ENCODE assay signal across 9 mouse cellular contexts in the genomic region with DNA sequence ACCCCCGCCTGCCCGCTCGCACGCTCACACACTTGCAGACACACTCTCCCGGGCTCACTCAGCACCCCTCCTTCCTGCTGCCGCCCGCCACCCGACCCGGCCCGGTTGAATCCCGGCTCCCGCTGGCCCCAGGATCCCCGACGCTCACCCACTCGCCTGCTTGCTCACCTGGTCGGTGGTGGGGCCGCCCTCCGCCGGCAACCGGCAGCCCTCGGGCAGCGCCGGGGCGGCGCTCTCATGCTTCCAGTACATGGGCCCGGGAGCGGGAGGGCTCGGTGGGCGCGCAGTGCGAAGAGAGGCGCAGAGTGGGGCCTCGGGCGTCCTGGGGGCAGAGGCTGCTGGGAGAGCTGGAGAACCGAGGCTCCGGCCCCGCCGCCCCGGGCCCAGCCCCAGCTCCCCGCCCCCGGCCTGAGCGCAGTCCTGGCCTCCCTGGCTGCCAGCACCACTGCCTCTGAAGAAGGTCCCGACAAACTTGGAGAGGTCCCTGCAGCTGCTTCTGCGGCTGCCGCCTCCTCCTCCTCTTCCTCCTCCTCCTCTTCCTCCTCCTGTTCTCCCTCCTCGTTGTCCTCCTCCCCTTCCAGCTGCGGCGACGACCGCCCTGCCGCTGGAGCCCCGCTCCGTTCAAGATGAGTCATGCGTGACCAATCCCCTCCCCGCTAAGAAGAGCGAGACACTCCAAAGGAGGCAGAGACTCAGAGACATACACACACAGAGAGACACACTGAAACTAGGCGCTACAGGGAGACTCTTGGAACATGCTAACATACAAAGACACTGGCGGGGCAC. TPM values are rescaled to one million over a fixed set of nuclear protein-coding genes. Genes with fewer than 3 reads are reported as not detected.
DNase-seq lines count a peak whose midpoint lies in the region; ATAC-seq and TF ChIP-seq lines count a peak whose summit lies in the region.
"Had no signal": no experiment of that assay in that cellular context is flagged by ENCODE, and none has a peak within 500 bp of the region (broad histone marks: within the 10 kb centered on the region; RNA-seq: fewer than 3 reads in every experiment).

Gene Lhx6 (minus strand): TSS at position 453 of the 786 bp plus-strand sequence.

- H3K27me3 ChIP-seq in forebrain, embryonic 16.5 days (replicated peaks; ENCODE audit: control insufficient read depth, insufficient read depth, low read length): peaks cover 57% of the 10 kb centered on the region
- peaks cover 99% of the 10 kb centered on the region for H3K27me3 ChIP-seq in midbrain, embryonic 12.5 days

- peak; percentile 34 for DNase-seq in gastrocnemius, adult 2 months
- no peak for DNase-seq in gastrocnemius, postnatal 14 days
- DNase-seq in ES-E14 (ENCODE audit: low read depth, low spot score): no peak
- peak; percentile 55 for DNase-seq in kidney, postnatal 10 days
- no peak for DNase-seq in T-cell, adult 2 months (ENCODE audit: low spot score)
- DNase-seq in cerebellum, adult 9-11 months: no peak

- H3K36me3 ChIP-seq in ES-E14 (ENCODE audit: control insufficient read depth, insufficient read depth, low read length, poor library complexity, severe bottlenecking): no peaks in the 10 kb centered on the region
- H3K36me3 ChIP-seq in forebrain, embryonic 16.5 days (ENCODE audit: control insufficient read depth, insufficient read depth): no peaks in the 10 kb centered on the region
- no peaks in the 10 kb centered on the region for H3K36me3 ChIP-seq in midbrain, embryonic 12.5 days
- H3K36me3 ChIP-seq: G1E had no signal

- in situ Hi-C loops in ES-E14 (cut with MboI; ENCODE audit: low sequenced_read_pairs in 2 of 2, unreplicated experiment in 2 of 2): no loop called here

- peak within 1 kb of the TSS; percentile 20; the same call in 1 of the 2 replicates for H3K9ac ChIP-seq in ES-E14 (ENCODE audit: insufficient read depth, low read depth, low read length, poor library complexity, severe bottlenecking)
- H3K9ac ChIP-seq in forebrain, embryonic 16.5 days (replicated peaks; ENCODE audit: low read depth, low read length): peak within 1 kb of the TSS; percentile 51
- H3K9ac ChIP-seq in midbrain, embryonic 12.5 days (replicated peaks): no peak within 1 kb of the TSS; the same call in 1 of the 2 replicates

- WGBS in forebrain, embryonic 16.5 days: under 1% methylated on average over 55 of the region's 58 CpGs
- WGBS in midbrain, embryonic 12.5 days: under 1% methylated on average over 55 of the region's 58 CpGs

- peak within 1 kb of the TSS; percentile 75 for H3K27ac ChIP-seq in gastrocnemius, adult 2 months
- H3K27ac ChIP-seq in ES-E14 (ENCODE audit: insufficient read depth, low read depth, low read length, poor library complexity, severe bottlenecking): no peak within 1 kb of the TSS
- peak within 1 kb of the TSS; percentile 87 for H3K27ac ChIP-seq in forebrain, embryonic 16.5 days (ENCODE audit: low read length)
- H3K27ac ChIP-seq in midbrain, embryonic 12.5 days (replicated peaks): no peak within 1 kb of the TSS

- H3K9me3 ChIP-seq in ES-E14 (ENCODE audit: control insufficient read depth, insufficient read depth, low read depth, low read length): no peaks in the 10 kb centered on the region
- H3K9me3 ChIP-seq in forebrain, embryonic 16.5 days (ENCODE audit: control insufficient read depth, low read length): no peaks in the 10 kb centered on the region
- no peaks in the 10 kb centered on the region for H3K9me3 ChIP-seq in midbrain, embryonic 12.5 days
- H3K9me3 ChIP-seq: G1E had no signal

- peak within 1 kb of the TSS; percentile 57 for H3K4me2 ChIP-seq in forebrain, embryonic 16.5 days (ENCODE audit: low read length)
- peak within 1 kb of the TSS; percentile 78 for H3K4me2 ChIP-seq in midbrain, embryonic 12.5 days (replicated peaks)

- no peak for TF ChIP-seq CTCF in gastrocnemius, adult 2 months (IDR thresholded peaks at IDR 0.05)

- intact Hi-C loops in gastrocnemius, adult 2 months (cut with DNase I): no loop called here
- intact Hi-C loops in gastrocnemius, postnatal 14 days (cut with DNase I; ENCODE audit: low total_unique reads): no loop called here

- peak; percentile 37 for ATAC-seq in forebrain, embryonic 16.5 days
- ATAC-seq in midbrain, embryonic 12.5 days (ENCODE audit: low FRiP score, low read depth): peak; percentile 57

- peak within 1 kb of the TSS; percentile 78 for H3K4me3 ChIP-seq in gastrocnemius, adult 2 months
- peak within 1 kb of the TSS; percentile 51 to 56 for H3K4me3 ChIP-seq in ES-E14 (ENCODE audit: insufficient read depth in 1 of 2, low read depth in 1 of 2, low read length in 2 of 2, poor library complexity in 1 of 2, severe bottlenecking in 1 of 2)
- peak within 1 kb of the TSS; percentile 44 for H3K4me3 ChIP-seq in forebrain, embryonic 16.5 days (replicated peaks; ENCODE audit: low read length)
- H3K4me3 ChIP-seq in midbrain, embryonic 12.5 days: peak within 1 kb of the TSS; percentile 45

- peaks cover 0 to 6% of the 10 kb centered on the region in 2 experiments; a peak in 1 of 4 replicates for H3K4me1 ChIP-seq in ES-E14 (ENCODE audit: control insufficient read depth in 2 of 2, insufficient read depth in 2 of 2, low read length in 2 of 2, poor library complexity in 1 of 2)
- peaks cover 34% of the 10 kb centered on the region for H3K4me1 ChIP-seq in forebrain, embryonic 16.5 days (replicated peaks; ENCODE audit: control insufficient read depth, insufficient read depth, low read length)
- H3K4me1 ChIP-seq in midbrain, embryonic 12.5 days: peaks cover 32% of the 10 kb centered on the region

TF ChIP-seq in ES-E14, 5 proteins besides CTCF, POLR2A, EP300 and RAD21:
- no peak for TF ChIP-seq ZNF384 (IDR thresholded peaks at IDR 0.05; ENCODE audit: low read depth, low read length)
- no peak for TF ChIP-seq ZC3H11A (IDR thresholded peaks at IDR 0.05; ENCODE audit: borderline replicate concordance, low read depth, low read length)
- TF ChIP-seq HCFC1 (IDR thresholded peaks at IDR 0.05; ENCODE audit: borderline replicate concordance, insufficient read depth, low read length): no peak
- TF ChIP-seq MAFK (IDR thresholded peaks at IDR 0.05; ENCODE audit: insufficient read depth, low read depth, low read length): no peak
- TF ChIP-seq CHD2 (IDR thresholded peaks at IDR 0.05; ENCODE audit: low read depth, low read length): no peak

RNA-seq across cellular contexts. Expression of gene Lhx6, which starts in this region (rescaled TPM):
- total RNA-seq in gastrocnemius, adult 2 months (2021): 1 to 10 TPM; 1.6 to 2.6 TPM
- total RNA-seq in gastrocnemius, postnatal 14 days (2021): 1 to 10 TPM; 3.6 to 4.5 TPM
- total RNA-seq in ES-E14 (2012; rRNA removed): 1.8 and 2.5 TPM in 2 replicates
- 37.0 and 48.1 TPM in 2 replicates for polyA plus RNA-seq in forebrain, embryonic 16.5 days (2015; fragmentation: Nextera tagmentation; extraction: Ambion mirVana)
- polyA plus RNA-seq in midbrain, embryonic 12.5 days (2016; fragmentation: Nextera tagmentation; extraction: Ambion mirVana): 2.5 TPM in 2 replicates
- polyA plus RNA-seq: G1E had no signal

Comparison
In these comparisons a context has a peak if more than half of its experiments do, and no peak if none do; other contexts are left out.
1. RNA of gene Lhx6 (polyA plus RNA-seq): 37.0 to 48.1 TPM in forebrain, embryonic 16.5 days; 2.5 TPM in midbrain, embryonic 12.5 days; every median in the first group is over 10 times any median in the second.
2. DNase-seq: peak in gastrocnemius, adult 2 months (single experiment) and kidney, postnatal 10 days (single experiment); none in gastrocnemius, postnatal 14 days (single experiment), ES-E14 (single experiment), T-cell, adult 2 months (single experiment) and cerebellum, adult 9-11 months (single experiment).
3. H3K27ac ChIP-seq: peak in gastrocnemius, adult 2 months (single experiment) and forebrain, embryonic 16.5 days (single experiment); none in ES-E14 (single experiment) and midbrain, embryonic 12.5 days (single experiment).
4. Peak in every context shown above with its lines, with median percentiles within 50 percentile points of each other: H3K4me3 ChIP-seq.